Mouse (Mus musculus) stomach, postnatal 0 days (tissue): ENCODE data around the gene Nup107.
"Not testable (repeated sequence)": the region's sequence is repeated elsewhere in the genome, so short reads cannot be mapped to it uniquely, and the experiment has no call there.

Source experiments
- CTCF ChIP-seq: IDR thresholded peaks from 2 replicates; pipeline ENCODE4 v1.5.1; 2016; ENCODE audit warnings: antibody characterized with exemption, low read depth, mild to moderate bottlenecking, moderate library complexity
- EP300 ChIP-seq: optimal IDR thresholded peaks from 2 replicates; pipeline ENCODE3; 2016; ENCODE audit warnings: antibody characterized with exemption

DNA sequence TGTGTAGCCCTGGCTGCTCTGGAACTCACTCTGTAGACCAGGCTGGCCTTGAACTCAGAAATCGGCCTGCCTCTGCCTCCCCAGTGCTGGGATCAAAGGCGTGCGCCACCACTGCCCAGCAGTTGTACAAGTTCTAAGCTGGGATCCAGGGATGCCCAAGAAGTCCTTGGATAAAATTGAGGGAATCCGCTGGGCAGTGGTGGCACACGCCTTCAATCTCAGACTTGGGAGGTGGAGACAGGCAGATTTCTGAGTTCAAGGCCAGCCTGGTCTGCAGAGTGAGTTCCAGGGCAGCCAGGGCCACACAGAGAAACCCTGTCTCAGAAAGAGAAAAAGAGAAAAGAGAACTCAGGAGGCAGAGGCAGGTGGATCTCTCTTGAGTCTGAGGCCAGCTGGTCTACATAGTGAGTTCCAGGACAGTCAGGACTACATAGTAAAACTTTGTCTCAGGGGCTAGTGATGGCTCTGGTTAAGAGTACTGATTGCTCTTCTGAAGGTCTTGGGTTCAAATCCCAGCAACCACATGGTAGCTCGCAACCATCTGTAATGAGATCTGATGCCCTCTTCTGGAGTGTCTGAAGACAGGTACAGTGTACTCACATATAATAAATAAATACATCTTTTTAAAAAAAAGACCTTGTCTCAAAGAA is 88.1 kb downstream of the Nup107 start:
- not testable (repeated sequence) for TF ChIP-seq CTCF, EP300
